Mouse (Mus musculus) testis, adult 2 months (tissue): ENCODE measurements around the gene Col23a1.

Experiments
- CTCF ChIP-seq: fragments of 200-500 bp; IDR thresholded peaks from 2 replicates; pipeline ENCODE4 v1.5.1; 2012; ENCODE audit warnings: low read depth, mild to moderate bottlenecking, inconsistent platforms, low read length, moderate library complexity; ENCODE audit not compliant: control insufficient read depth, insufficient read depth, insufficient replicate concordance
- POLR2A ChIP-seq: fragments of 200-500 bp; IDR thresholded peaks from 2 replicates; pipeline ENCODE4 v1.6.1; 2012; ENCODE audit warnings: low read depth, mild to moderate bottlenecking, inconsistent platforms, low read length, moderate library complexity; ENCODE audit not compliant: control insufficient read depth

DNA sequence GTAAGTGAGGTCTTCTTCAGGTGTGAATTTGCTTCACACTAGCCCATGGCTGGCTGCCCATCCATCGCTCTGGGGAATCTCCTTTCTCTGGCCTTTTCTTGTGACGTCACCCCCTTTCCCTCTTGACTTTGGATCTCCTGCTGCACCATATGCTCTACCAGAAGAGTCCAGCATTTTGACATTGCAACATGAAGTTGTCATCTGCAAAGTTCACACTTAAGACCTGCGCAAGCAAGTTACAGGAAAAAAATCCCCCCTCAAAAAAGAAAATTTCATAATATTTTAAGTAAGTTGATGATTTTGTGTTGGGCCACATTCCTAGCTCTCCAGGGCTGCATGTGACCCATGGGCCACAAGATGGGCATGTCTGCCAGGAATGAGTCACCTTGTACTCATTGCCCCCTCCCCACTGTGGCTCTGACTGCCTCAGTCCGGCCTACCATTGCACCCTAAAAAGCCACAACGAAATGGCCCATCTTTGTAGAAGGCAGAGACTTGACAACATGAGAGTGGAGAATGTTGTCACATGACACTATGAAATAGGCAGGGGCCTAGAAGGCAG, 54.1 kb downstream of the Col23a1 start:
- TF ChIP-seq CTCF (no peak), POLR2A (no peak)
